Mouse (Mus musculus): ENCODE results near the gene Ccdc47. TPM values are rescaled to one million over a fixed set of nuclear protein-coding genes. Genes with fewer than 3 reads are reported as not detected.

Ccdc47 gene
- polyA plus RNA-seq, 1 experiment: not detected

DNA sequence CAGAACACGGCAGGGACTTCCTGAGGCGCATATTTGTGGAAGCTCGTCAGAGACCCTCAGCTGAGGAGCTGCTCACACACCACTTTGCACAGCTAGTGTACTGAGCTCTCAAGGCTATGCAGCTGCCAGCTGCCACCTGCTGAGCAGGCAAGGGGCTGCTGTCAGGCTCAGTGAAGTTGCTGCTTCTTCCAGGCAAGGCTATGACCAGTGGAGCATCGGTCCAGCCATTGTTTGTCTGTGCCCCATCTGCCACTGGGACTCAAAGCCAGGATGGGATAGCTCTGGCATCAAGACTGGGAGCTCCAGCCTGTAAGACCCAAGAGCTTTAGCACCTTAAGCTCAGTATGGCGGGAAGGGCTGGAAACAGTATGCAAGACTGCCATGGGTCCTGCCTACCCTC lies 62.1 kb downstream of the Ccdc47 start:
- no peak for TF ChIP-seq POLR2A (IDR thresholded peaks at IDR 0.05; ENCODE audit: insufficient read depth, low read depth, low read length)
- no peak for TF ChIP-seq CTCF (IDR thresholded peaks at IDR 0.05; ENCODE audit: insufficient read depth, low read depth, low read length)
- H3K4me3 ChIP-seq (ENCODE audit: insufficient read depth, low read depth, low read length): no peak overlapping the region
- 43% methylated on average over 5 of the region's 5 CpGs for WGBS

GRCm38 (mm10) chr11:106152132-106152531 lies 64.0 kb downstream of the Ccdc47 start:
- Histone ChIP-seq H3K4me3 (ENCODE audit: insufficient read depth, low read depth, low read length) (no peak overlapping the region), H3K4me1 (ENCODE audit: control insufficient read depth, insufficient read depth, low read length) (peaks cover 28% of the 10 kb centered on the region), H3K27ac (ENCODE audit: insufficient read depth, low read depth, low read length) (no peak overlapping the region)
- TF ChIP-seq POLR2A (IDR thresholded peaks at IDR 0.05; ENCODE audit: insufficient read depth, low read depth, low read length) (no peak), CTCF (IDR thresholded peaks at IDR 0.05; ENCODE audit: insufficient read depth, low read depth, low read length) (no peak)
- 55% methylated on average over 8 of the region's 8 CpGs for WGBS

More for the DNA sequence above, 62.1 kb downstream of the Ccdc47 start:
- Histone ChIP-seq H3K4me1 (ENCODE audit: control insufficient read depth, insufficient read depth, low read length) (peaks cover 37% of the 10 kb centered on the region), H3K27ac (ENCODE audit: insufficient read depth, low read depth, low read length) (peak overlapping the region; percentile 14; the same call in 1 of the 2 replicates)

DNA sequence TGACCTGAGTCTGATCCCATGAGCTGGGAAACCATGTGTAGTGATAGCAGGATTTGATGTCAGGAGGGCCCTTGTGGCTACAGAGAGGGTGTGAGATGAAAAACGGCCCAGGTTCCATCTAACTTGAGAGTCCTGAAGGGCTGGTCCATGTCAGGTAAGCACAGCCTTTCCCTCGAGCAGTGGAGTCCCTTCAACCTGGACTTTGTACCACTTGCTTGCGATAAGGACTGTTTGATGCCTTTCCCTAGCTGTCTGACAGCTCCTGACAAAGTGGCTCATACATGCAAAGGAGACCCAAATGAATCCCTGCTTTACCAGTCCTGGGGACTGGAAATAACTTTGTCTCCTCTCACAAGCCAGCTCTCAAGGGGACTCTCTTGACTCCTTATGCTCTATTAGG lies 64.9 kb downstream of the Ccdc47 start:
- WGBS: 93% methylated on average over 3 of the region's 3 CpGs
- H3K4me3 ChIP-seq (ENCODE audit: insufficient read depth, low read depth, low read length): no peak overlapping the region
- peaks cover 20% of the 10 kb centered on the region for H3K4me1 ChIP-seq (ENCODE audit: control insufficient read depth, insufficient read depth, low read length)
- TF ChIP-seq CTCF (IDR thresholded peaks at IDR 0.05; ENCODE audit: insufficient read depth, low read depth, low read length) (no peak), POLR2A (IDR thresholded peaks at IDR 0.05; ENCODE audit: insufficient read depth, low read depth, low read length) (no peak)
- H3K27ac ChIP-seq (ENCODE audit: insufficient read depth, low read depth, low read length): no peak overlapping the region

Other genes with a start within 250 kb of the Ccdc47 start
- not detected in 2 replicates for gene Ace, start 248.4 kb downstream of the Ccdc47 start, polyA plus RNA-seq (2012; ENCODE audit: insufficient read depth, insufficient read length, low replicate concordance, missing spikeins)
- gene Ace3, start 221.7 kb downstream of the Ccdc47 start, polyA plus RNA-seq (2012; ENCODE audit: insufficient read depth, insufficient read length, low replicate concordance, missing spikeins): not detected in 2 replicates
- not detected in 2 replicates for gene Kcnh6, start 208.2 kb downstream of the Ccdc47 start, polyA plus RNA-seq (2012; ENCODE audit: insufficient read depth, insufficient read length, low replicate concordance, missing spikeins)
- gene Dcaf7, start 179.5 kb downstream of the Ccdc47 start, polyA plus RNA-seq (2012; ENCODE audit: insufficient read depth, insufficient read length, low replicate concordance, missing spikeins): 52.7 and 159 TPM in 2 replicates
- not detected in 2 replicates for gene Taco1, start 150.3 kb downstream of the Ccdc47 start, polyA plus RNA-seq (2012; ENCODE audit: insufficient read depth, insufficient read length, low replicate concordance, missing spikeins)
- gene Map3k3, start 131.7 kb downstream of the Ccdc47 start, polyA plus RNA-seq (2012; ENCODE audit: insufficient read depth, insufficient read length, low replicate concordance, missing spikeins): not detected in 2 replicates
- not detected in 2 replicates for gene Gm10840, start 55.5 kb downstream of the Ccdc47 start, polyA plus RNA-seq (2012; ENCODE audit: insufficient read depth, insufficient read length, low replicate concordance, missing spikeins)
- 164 and 291 TPM in 2 replicates for gene Limd2, start 55.5 kb downstream of the Ccdc47 start, polyA plus RNA-seq (2012; ENCODE audit: insufficient read depth, insufficient read length, low replicate concordance, missing spikeins)
- gene Strada, start 14.2 kb downstream of the Ccdc47 start, polyA plus RNA-seq (2012; ENCODE audit: insufficient read depth, insufficient read length, low replicate concordance, missing spikeins): 209 TPM in 1 of 2 replicates, not detected in the other
- gene Ddx42, start 582 bp upstream of the Ccdc47 start, polyA plus RNA-seq (2012; ENCODE audit: insufficient read depth, insufficient read length, low replicate concordance, missing spikeins): not detected in 2 replicates
- gene Ftsj3, start 39.7 kb upstream of the Ccdc47 start, polyA plus RNA-seq (2012; ENCODE audit: insufficient read depth, insufficient read length, low replicate concordance, missing spikeins): not detected in 2 replicates
- gene Psmc5, start 39.8 kb upstream of the Ccdc47 start, polyA plus RNA-seq (2012; ENCODE audit: insufficient read depth, insufficient read length, low replicate concordance, missing spikeins): not detected in 2 replicates
- not detected in 2 replicates for gene Smarcd2, start 56.6 kb upstream of the Ccdc47 start, polyA plus RNA-seq (2012; ENCODE audit: insufficient read depth, insufficient read length, low replicate concordance, missing spikeins)
- gene Tcam1, start 60.3 kb upstream of the Ccdc47 start, polyA plus RNA-seq (2012; ENCODE audit: insufficient read depth, insufficient read length, low replicate concordance, missing spikeins): not detected in 2 replicates
- gene Gh, start 85.5 kb upstream of the Ccdc47 start, polyA plus RNA-seq (2012; ENCODE audit: insufficient read depth, insufficient read length, low replicate concordance, missing spikeins): not detected in 2 replicates
- not detected in 2 replicates for gene Cd79b, start 98.4 kb upstream of the Ccdc47 start, polyA plus RNA-seq (2012; ENCODE audit: insufficient read depth, insufficient read length, low replicate concordance, missing spikeins)
- not detected in 2 replicates for gene Scn4a, start 136.9 kb upstream of the Ccdc47 start, polyA plus RNA-seq (2012; ENCODE audit: insufficient read depth, insufficient read length, low replicate concordance, missing spikeins)
- gene Prr29, start 149.1 kb upstream of the Ccdc47 start, polyA plus RNA-seq (2012; ENCODE audit: insufficient read depth, insufficient read length, low replicate concordance, missing spikeins): not detected in 2 replicates
- gene Icam2, start 171.7 kb upstream of the Ccdc47 start, polyA plus RNA-seq (2012; ENCODE audit: insufficient read depth, insufficient read length, low replicate concordance, missing spikeins): not detected in 2 replicates

All from olfactory bulb, adult 2 months (tissue).